Mouse (Mus musculus) cortical plate, adult 2 months (tissue): ENCODE data around the gene Filip1l.

Source experiments
- CTCF ChIP-seq: fragments of 200-500 bp; IDR thresholded peaks from 2 replicates; pipeline ENCODE4 v1.5.1; 2011; ENCODE audit warnings: mild to moderate bottlenecking, control low read depth, low read length; ENCODE audit not compliant: insufficient read depth; ENCODE audit errors: extremely low read depth
- POLR2A ChIP-seq: fragments of 200-500 bp; IDR thresholded peaks from 2 replicates; pipeline ENCODE4 v1.6.1; 2011; ENCODE audit warnings: mild to moderate bottlenecking, low read length, control low read depth; ENCODE audit not compliant: insufficient read depth; ENCODE audit errors: extremely low read depth

DNA sequence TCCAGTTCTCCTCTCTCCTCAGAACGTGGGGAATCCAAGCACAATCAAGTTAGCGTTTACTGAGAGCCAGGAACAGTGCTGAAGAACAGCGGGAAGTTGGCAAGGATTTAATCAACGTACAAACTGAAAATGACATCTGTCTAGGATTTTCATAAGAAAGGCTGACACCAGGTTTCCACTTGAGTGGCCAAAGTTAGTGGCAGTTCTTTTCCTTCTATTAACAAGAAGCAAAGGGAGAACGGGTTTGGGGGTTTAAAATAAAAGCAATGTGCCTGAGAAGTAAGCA lies 12.3 kb upstream of the Filip1l start:
- TF ChIP-seq CTCF (no peak), POLR2A (no peak)
